Mouse (Mus musculus): ENCODE measurements around the gene Cnga3. TPM values are rescaled to one million over a fixed set of nuclear protein-coding genes. Genes with fewer than 3 reads are reported as not detected.

The Cnga3 gene
- 0.02 TPM for polyA plus RNA-seq (2012; fragmentation: generic; extraction: Trizol)
- long read RNA-seq, experiment 1 = 0 reads
- long read RNA-seq, experiment 2 = 0 reads

GRCm38 (mm10) chr1:37214144-37214543 is at the start of gene Cnga3:
Gene Cnga3, plus strand, starts transcription at chr1:37214434.
- no peak within 1 kb of the TSS for H3K4me3 ChIP-seq (ENCODE audit: insufficient read depth, poor library complexity, severe bottlenecking)
- TF ChIP-seq MAX (IDR thresholded peaks at IDR 0.05) (no peak), USF1 (IDR thresholded peaks at IDR 0.05; ENCODE audit: low read depth) (no peak), MYOG (IDR thresholded peaks at IDR 0.05; ENCODE audit: control insufficient read depth, extremely low read depth, insufficient read length) (no peak), CEBPB (IDR thresholded peaks at IDR 0.05; ENCODE audit: low read depth) (no peak), MYOD1 (IDR thresholded peaks at IDR 0.05; ENCODE audit: control insufficient read depth, insufficient read length, low read depth) (no peak), FOSL1 (IDR thresholded peaks at IDR 0.05; ENCODE audit: insufficient read depth, low read length, poor library complexity, severe bottlenecking) (no peak), CTCF (IDR thresholded peaks at IDR 0.05; ENCODE audit: control insufficient read depth, insufficient read depth, insufficient read length) (no peak)
- H3K27me3 ChIP-seq (ENCODE audit: control insufficient read depth, insufficient read depth, insufficient read length) = no peaks in the 10 kb centered on the region
- H3K79me2 ChIP-seq (ENCODE audit: control insufficient read depth, insufficient read depth) = no peaks in the 10 kb centered on the region
- no peaks in the 10 kb centered on the region for H3K36me3 ChIP-seq (ENCODE audit: control insufficient read depth, insufficient read depth)
- no peaks in the 10 kb centered on the region for H3K79me3 ChIP-seq (ENCODE audit: low read depth)
- H3ac ChIP-seq (ENCODE audit: control insufficient read depth, insufficient read length, low read depth) = no peak within 1 kb of the TSS

- TF ChIP-seq MYOD1 (IDR thresholded peaks at IDR 0.05; ENCODE audit: control insufficient read depth, insufficient read length, low read depth) (no peak), CEBPB (IDR thresholded peaks at IDR 0.05; ENCODE audit: low read depth) (no peak), CTCF (IDR thresholded peaks at IDR 0.05; ENCODE audit: control insufficient read depth, insufficient read depth, insufficient read length) (no peak), MYOG (IDR thresholded peaks at IDR 0.05; ENCODE audit: control insufficient read depth, extremely low read depth, insufficient read length) (no peak), USF1 (IDR thresholded peaks at IDR 0.05; ENCODE audit: low read depth) (no peak)
- no peaks in the 10 kb centered on the region for H3K27me3 ChIP-seq (ENCODE audit: control insufficient read depth, insufficient read depth, insufficient read length)
- H3K36me3 ChIP-seq (ENCODE audit: control insufficient read depth, insufficient read depth) = no peaks in the 10 kb centered on the region
- no peak overlapping the region for H3ac ChIP-seq (ENCODE audit: control insufficient read depth, insufficient read length, low read depth)
- no peak overlapping the region for H3K4me3 ChIP-seq (ENCODE audit: insufficient read depth, poor library complexity, severe bottlenecking)
- no peaks in the 10 kb centered on the region for H3K79me2 ChIP-seq (ENCODE audit: control insufficient read depth, insufficient read depth)
- no peaks in the 10 kb centered on the region for H3K79me3 ChIP-seq (ENCODE audit: low read depth)
These were observed 48.2 kb upstream of the Cnga3 start for GRCm38 (mm10) chr1:37166066-37166465.

- no peak overlapping the region for H3K4me3 ChIP-seq (ENCODE audit: insufficient read depth, poor library complexity, severe bottlenecking)
- H3K27me3 ChIP-seq (ENCODE audit: control insufficient read depth, insufficient read depth, insufficient read length) = no peaks in the 10 kb centered on the region
- no peak for TF ChIP-seq MYOD1 (IDR thresholded peaks at IDR 0.05; ENCODE audit: control insufficient read depth, insufficient read length, low read depth)
- TF ChIP-seq FOSL1 (IDR thresholded peaks at IDR 0.05; ENCODE audit: insufficient read depth, low read length, poor library complexity, severe bottlenecking) = no peak
- no peak for TF ChIP-seq MYOG (IDR thresholded peaks at IDR 0.05; ENCODE audit: control insufficient read depth, extremely low read depth, insufficient read length)
- no peak for TF ChIP-seq CEBPB (IDR thresholded peaks at IDR 0.05; ENCODE audit: low read depth)
- TF ChIP-seq USF1 (IDR thresholded peaks at IDR 0.05; ENCODE audit: low read depth) = no peak
- TF ChIP-seq CTCF (IDR thresholded peaks at IDR 0.05; ENCODE audit: control insufficient read depth, insufficient read depth, insufficient read length) = no peak
- TF ChIP-seq MAX (IDR thresholded peaks at IDR 0.05) = no peak
- no peak overlapping the region for H3ac ChIP-seq (ENCODE audit: control insufficient read depth, insufficient read length, low read depth)
- H3K79me2 ChIP-seq (ENCODE audit: control insufficient read depth, insufficient read depth) = no peaks in the 10 kb centered on the region
- no peaks in the 10 kb centered on the region for H3K36me3 ChIP-seq (ENCODE audit: control insufficient read depth, insufficient read depth)
- no peaks in the 10 kb centered on the region for H3K79me3 ChIP-seq (ENCODE audit: low read depth)
These were observed 46.3 kb upstream of the Cnga3 start for GRCm38 (mm10) chr1:37167918-37168317.

- Histone ChIP-seq H3K4me3 (ENCODE audit: insufficient read depth, poor library complexity, severe bottlenecking) (no peak overlapping the region), H3ac (ENCODE audit: control insufficient read depth, insufficient read length, low read depth) (no peak overlapping the region), H3K79me2 (ENCODE audit: control insufficient read depth, insufficient read depth) (no peaks in the 10 kb centered on the region), H3K27me3 (ENCODE audit: control insufficient read depth, insufficient read depth, insufficient read length) (no peaks in the 10 kb centered on the region), H3K36me3 (ENCODE audit: control insufficient read depth, insufficient read depth) (no peaks in the 10 kb centered on the region), H3K79me3 (ENCODE audit: low read depth) (no peaks in the 10 kb centered on the region)
- TF ChIP-seq MAX (IDR thresholded peaks at IDR 0.05) (no peak), USF1 (IDR thresholded peaks at IDR 0.05; ENCODE audit: low read depth) (no peak), MYOG (IDR thresholded peaks at IDR 0.05; ENCODE audit: control insufficient read depth, extremely low read depth, insufficient read length) (no peak), FOSL1 (IDR thresholded peaks at IDR 0.05; ENCODE audit: insufficient read depth, low read length, poor library complexity, severe bottlenecking) (no peak), MYOD1 (IDR thresholded peaks at IDR 0.05; ENCODE audit: control insufficient read depth, insufficient read length, low read depth) (no peak), CTCF (IDR thresholded peaks at IDR 0.05; ENCODE audit: control insufficient read depth, insufficient read depth, insufficient read length) (no peak), CEBPB (IDR thresholded peaks at IDR 0.05; ENCODE audit: low read depth) (no peak)
These were observed 36.4 kb upstream of the Cnga3 start for GRCm38 (mm10) chr1:37177874-37178273.

GRCm38 (mm10) chr1:37179852-37180251 is 34.4 kb upstream of the Cnga3 start:
- Histone ChIP-seq H3K79me2 (ENCODE audit: control insufficient read depth, insufficient read depth) (no peaks in the 10 kb centered on the region), H3K27me3 (ENCODE audit: control insufficient read depth, insufficient read depth, insufficient read length) (no peaks in the 10 kb centered on the region), H3K79me3 (ENCODE audit: low read depth) (no peaks in the 10 kb centered on the region), H3K4me3 (ENCODE audit: insufficient read depth, poor library complexity, severe bottlenecking) (no peak overlapping the region), H3ac (ENCODE audit: control insufficient read depth, insufficient read length, low read depth) (no peak overlapping the region), H3K36me3 (ENCODE audit: control insufficient read depth, insufficient read depth) (no peaks in the 10 kb centered on the region)
- TF ChIP-seq MYOD1 (IDR thresholded peaks at IDR 0.05; ENCODE audit: control insufficient read depth, insufficient read length, low read depth) (no peak), MYOG (IDR thresholded peaks at IDR 0.05; ENCODE audit: control insufficient read depth, extremely low read depth, insufficient read length) (no peak), CTCF (IDR thresholded peaks at IDR 0.05; ENCODE audit: control insufficient read depth, insufficient read depth, insufficient read length) (no peak), FOSL1 (IDR thresholded peaks at IDR 0.05; ENCODE audit: insufficient read depth, low read length, poor library complexity, severe bottlenecking) (no peak), MAX (IDR thresholded peaks at IDR 0.05) (no peak), CEBPB (IDR thresholded peaks at IDR 0.05; ENCODE audit: low read depth) (no peak), USF1 (IDR thresholded peaks at IDR 0.05; ENCODE audit: low read depth) (no peak)

- Histone ChIP-seq H3K4me3 (ENCODE audit: insufficient read depth, poor library complexity, severe bottlenecking) (no peak overlapping the region), H3ac (ENCODE audit: control insufficient read depth, insufficient read length, low read depth) (no peak overlapping the region), H3K79me3 (ENCODE audit: low read depth) (no peaks in the 10 kb centered on the region), H3K27me3 (ENCODE audit: control insufficient read depth, insufficient read depth, insufficient read length) (no peaks in the 10 kb centered on the region), H3K36me3 (ENCODE audit: control insufficient read depth, insufficient read depth) (no peaks in the 10 kb centered on the region), H3K79me2 (ENCODE audit: control insufficient read depth, insufficient read depth) (no peaks in the 10 kb centered on the region)
- TF ChIP-seq FOSL1 (IDR thresholded peaks at IDR 0.05; ENCODE audit: insufficient read depth, low read length, poor library complexity, severe bottlenecking) (no peak), MAX (IDR thresholded peaks at IDR 0.05) (no peak), CTCF (IDR thresholded peaks at IDR 0.05; ENCODE audit: control insufficient read depth, insufficient read depth, insufficient read length) (no peak), USF1 (IDR thresholded peaks at IDR 0.05; ENCODE audit: low read depth) (no peak), MYOG (IDR thresholded peaks at IDR 0.05; ENCODE audit: control insufficient read depth, extremely low read depth, insufficient read length) (no peak), MYOD1 (IDR thresholded peaks at IDR 0.05; ENCODE audit: control insufficient read depth, insufficient read length, low read depth) (no peak)
These were observed 27.2 kb upstream of the Cnga3 start for GRCm38 (mm10) chr1:37187050-37187449.
